Mouse (Mus musculus) MEL (cell line): ENCODE results near the gene Eml1. TPM values are rescaled to one million over a fixed set of nuclear protein-coding genes. Genes with fewer than 3 reads are reported as not detected.

ENCODE experiments used
- DNase-seq: peaks from one replicate; pipeline ENCODE4 v3.0.0; 2011; ENCODE audit warnings: low read depth, low spot score
- H3K27ac ChIP-seq: 2 replicates; pipeline ENCODE4 v1.5.1; 2012; ENCODE audit warnings: low read depth, mild to moderate bottlenecking, control low read depth, low read length, moderate library complexity; ENCODE audit not compliant: control insufficient read depth
- H3K27me3 ChIP-seq, 2 experiments: fragments of 150-350 bp in 1 of 2; sonication (generic) in 1 of 2; 2 replicates each; pipeline ENCODE4 v1.6.1; 2012; ENCODE audit warnings: low read length in 2 of 2, mild to moderate bottlenecking in 2 of 2, improper control_type of control experiment in 1 of 2, moderate library complexity in 1 of 2; ENCODE audit not compliant: insufficient read depth in 2 of 2, control insufficient read depth in 1 of 2
- H3K36me3 ChIP-seq, 2 experiments: 2 replicates each; pipeline ENCODE4 v1.6.1; 2012 to 2014; ENCODE audit warnings: low read length in 2 of 2, improper control_type of control experiment in 1 of 2, inconsistent platforms in 1 of 2, mild to moderate bottlenecking in 1 of 2; ENCODE audit not compliant: insufficient read depth in 2 of 2, control insufficient read depth in 1 of 2
- H3K4me1 ChIP-seq, 2 experiments: fragments of 150-350 bp in 1 of 2; sonication (generic) in 1 of 2; 2 replicates each; pipeline ENCODE4 v1.6.1; 2012; ENCODE audit warnings: low read length in 2 of 2, improper control_type of control experiment in 1 of 2, mild to moderate bottlenecking in 1 of 2; ENCODE audit not compliant: insufficient read depth in 2 of 2, control insufficient read depth in 1 of 2
- H3K4me3 ChIP-seq, 2 experiments: fragments of 150-350 bp in 1 of 2; sonication (generic) in 1 of 2; 2 replicates each; pipeline ENCODE4 v1.5.1; 2012; ENCODE audit warnings: low read depth in 2 of 2, low read length in 2 of 2, mild to moderate bottlenecking in 2 of 2, moderate library complexity in 2 of 2, control low read depth in 1 of 2, improper control_type of control experiment in 1 of 2; ENCODE audit not compliant: control insufficient read depth in 1 of 2, insufficient read depth in 1 of 2
- H3K79me2 ChIP-seq: 2 replicates; pipeline ENCODE4 v1.6.1; 2012; ENCODE audit warnings: mild to moderate bottlenecking, low read length, moderate library complexity; ENCODE audit not compliant: control insufficient read depth, poor library complexity, insufficient read depth
- H3K9ac ChIP-seq: 2 replicates; pipeline ENCODE4 v1.6.1; 2012; ENCODE audit warnings: low read depth, mild to moderate bottlenecking, control low read depth, low read length, moderate library complexity; ENCODE audit not compliant: control insufficient read depth, poor library complexity, severe bottlenecking
- H3K9me3 ChIP-seq: fragments of 150-350 bp; sonication (generic); replicated peaks from 2 replicates; pipeline ENCODE4 v1.6.1; 2012; ENCODE audit warnings: mild to moderate bottlenecking, low read length, improper control_type of control experiment, moderate library complexity; ENCODE audit not compliant: insufficient read depth
- CHD1 ChIP-seq: IDR thresholded peaks from 2 replicates; pipeline ENCODE4 v1.6.1; 2012; ENCODE audit warnings: low read depth, mild to moderate bottlenecking, inconsistent platforms, low read length, improper control_type of control experiment
- ELF1 ChIP-seq: IDR thresholded peaks from 2 replicates; pipeline ENCODE4 v1.6.1; 2014; ENCODE audit warnings: low read depth, mild to moderate bottlenecking, inconsistent platforms, low read length, improper control_type of control experiment, moderate library complexity
- EP300 ChIP-seq, 2 experiments: IDR thresholded peaks; 2 replicates each; pipeline ENCODE4 v1.6.1; 2011; ENCODE audit warnings: improper control_type of control experiment in 2 of 2, low read length in 2 of 2, low read depth in 1 of 2, mild to moderate bottlenecking in 1 of 2
- ETS1 ChIP-seq: IDR thresholded peaks from 2 replicates; pipeline ENCODE4 v1.6.1; 2012; ENCODE audit warnings: low read depth, mild to moderate bottlenecking, inconsistent platforms, low read length, improper control_type of control experiment, moderate library complexity
- GABPA ChIP-seq: IDR thresholded peaks from 2 replicates; pipeline ENCODE4 v1.6.1; 2012; ENCODE audit warnings: low read depth, mild to moderate bottlenecking, inconsistent platforms, low read length, improper control_type of control experiment, moderate library complexity
- GATA1 ChIP-seq: IDR thresholded peaks from 2 replicates; pipeline ENCODE4 v1.6.1; 2011; ENCODE audit warnings: low read depth, low read length, improper control_type of control experiment
- HCFC1 ChIP-seq: IDR thresholded peaks from 2 replicates; pipeline ENCODE4 v1.6.1; 2012; ENCODE audit warnings: low read depth, mild to moderate bottlenecking, inconsistent platforms, low read length, improper control_type of control experiment, moderate library complexity
- JUND ChIP-seq: IDR thresholded peaks from 2 replicates; pipeline ENCODE4 v1.6.1; 2011; ENCODE audit warnings: low read depth, mild to moderate bottlenecking, improper control_type of control experiment, low read length
- KAT2A ChIP-seq: conservative IDR thresholded peaks from 2 replicates; pipeline ENCODE4 v1.6.1; 2012; ENCODE audit warnings: low read depth, low read length, improper control_type of control experiment, inconsistent platforms
- MAFK ChIP-seq: IDR thresholded peaks from 2 replicates; pipeline ENCODE4 v1.6.1; 2011; ENCODE audit warnings: low read depth, mild to moderate bottlenecking, low read length, improper control_type of control experiment, borderline replicate concordance
- MAX ChIP-seq: IDR thresholded peaks from 2 replicates; pipeline ENCODE4 v1.6.1; 2011; ENCODE audit warnings: low read length, improper control_type of control experiment
- MAZ ChIP-seq: IDR thresholded peaks from 2 replicates; pipeline ENCODE4 v1.6.1; 2012; ENCODE audit warnings: low read depth, mild to moderate bottlenecking, inconsistent platforms, low read length, improper control_type of control experiment
- MEF2A ChIP-seq: IDR thresholded peaks from 2 replicates; pipeline ENCODE4 v1.6.1; 2014; ENCODE audit warnings: low read depth, mild to moderate bottlenecking, inconsistent platforms, low read length, improper control_type of control experiment; ENCODE audit not compliant: poor library complexity, insufficient replicate concordance, severe bottlenecking; ENCODE audit errors: extremely low read depth
- MXI1 ChIP-seq: IDR thresholded peaks from 2 replicates; pipeline ENCODE4 v1.6.1; 2011; ENCODE audit warnings: mild to moderate bottlenecking, low read depth, low read length, improper control_type of control experiment
- POLR2A ChIP-seq, 2 experiments: IDR thresholded peaks; 2 replicates each; pipeline ENCODE4 v1.6.1; 2011 to 2012; ENCODE audit warnings: low read length in 2 of 2, mild to moderate bottlenecking in 2 of 2, control low read depth in 1 of 2, improper control_type of control experiment in 1 of 2, low read depth in 1 of 2, moderate library complexity in 1 of 2; ENCODE audit not compliant: control insufficient read depth in 1 of 2, insufficient read depth in 1 of 2, poor library complexity in 1 of 2
- POLR2AphosphoS5 ChIP-seq: IDR thresholded peaks from 2 replicates; pipeline ENCODE4 v1.6.1; 2012; ENCODE audit warnings: low read depth, borderline replicate concordance, mild to moderate bottlenecking, inconsistent platforms, low read length, moderate library complexity, mixed read lengths
- SIN3A ChIP-seq: IDR thresholded peaks from 2 replicates; pipeline ENCODE4 v1.6.1; 2012; ENCODE audit warnings: low read length, improper control_type of control experiment, inconsistent platforms
- TAL1 ChIP-seq: IDR thresholded peaks from 2 replicates; pipeline ENCODE4 v1.6.1; 2012; ENCODE audit warnings: mild to moderate bottlenecking, inconsistent platforms, low read length, moderate library complexity, mixed read lengths
- TCF12 ChIP-seq: IDR thresholded peaks from 2 replicates; pipeline ENCODE4 v1.6.1; 2014; ENCODE audit warnings: low read depth, mild to moderate bottlenecking, inconsistent platforms, low read length, improper control_type of control experiment, moderate library complexity
- ZKSCAN1 ChIP-seq: IDR thresholded peaks from 2 replicates; pipeline ENCODE4 v1.6.1; 2012; ENCODE audit warnings: low read depth, mild to moderate bottlenecking, inconsistent platforms, low read length, improper control_type of control experiment, moderate library complexity
- polyA plus RNA-seq, 2 experiments: library from polyadenylated mRNA; stranded (reverse) in 1 of 2; unstranded in 1 of 2; fragments of >175 nt in 1 of 2; fragments of >200 nt in 1 of 2; gene quantifications; 2 replicates each; pipeline versions ENCODE4 v1.2.1 to v1.2.4; 2012; ENCODE audit warnings: low replicate concordance in 2 of 2, low read depth in 1 of 2; ENCODE audit not compliant: insufficient read length in 2 of 2, insufficient read depth in 1 of 2, missing spikeins in 1 of 2
- total RNA-seq: library from RNA; depleted of rRNA; stranded (reverse); fragments of 300-350 nt; gene quantifications from 2 replicates; pipeline ENCODE4 v1.2.3, GENCODE M21; 2012

Gene Eml1
- total and polyA plus RNA-seq, 3 experiments: not detected

- H3K4me3 ChIP-seq: no peak within 1 kb of the TSS
- no peak within 1 kb of the TSS for H3K27ac ChIP-seq
- DNase-seq: no peak
- no peaks in the 10 kb centered on the region for H3K79me2 ChIP-seq
- H3K4me1 ChIP-seq: no peaks in the 10 kb centered on the region
- no peaks in the 10 kb centered on the region for H3K27me3 ChIP-seq
- TF ChIP-seq TCF12 (no peak), HCFC1 (no peak)
- H3K36me3 ChIP-seq: no peaks in the 10 kb centered on the region
- no peaks in the 10 kb centered on the region for H3K9me3 ChIP-seq
- H3K9ac ChIP-seq: no peak within 1 kb of the TSS
Measured at GRCm38 (mm10) chr12:108554120-108554841, 183.5 kb downstream of the Eml1 start, which contains the start of gene Evl. Gene Evl (plus strand): TSS chr12:108554720.

- no peak for DNase-seq
- H3K9ac ChIP-seq: no peak overlapping the region
- no peaks in the 10 kb centered on the region for H3K9me3 ChIP-seq
- H3K4me1 ChIP-seq: no peaks in the 10 kb centered on the region
- H3K4me3 ChIP-seq: no peak overlapping the region
- no peaks in the 10 kb centered on the region for H3K27me3 ChIP-seq
- no peak for TF ChIP-seq TAL1
- 0 out of 4 replicates have a peak, but pooled peaks of 1 of the 2 experiments have one; percentile 18 for TF ChIP-seq POLR2A (IDR thresholded peaks at IDR 0.05; ENCODE audit: control insufficient read depth in 1 of 2, insufficient read depth in 1 of 2, low read depth in 1 of 2, low read length in 2 of 2, poor library complexity in 1 of 2)
- H3K36me3 ChIP-seq: no peaks in the 10 kb centered on the region
- no peaks in the 10 kb centered on the region for H3K79me2 ChIP-seq
- H3K27ac ChIP-seq: no peak overlapping the region
Measured at GRCm38 (mm10) chr12:108554861-108555556, 184.3 kb downstream of the Eml1 start.

GRCm38 (mm10) chr12:108558194-108558593 lies 187.4 kb downstream of the Eml1 start:
- Histone ChIP-seq H3K9me3 (no peaks in the 10 kb centered on the region), H3K4me1 (no peaks in the 10 kb centered on the region)
- TF ChIP-seq GATA1 (no peak), TAL1 (no peak), ETS1 (no peak), MXI1 (no peak), KAT2A (no peak), MAFK (no peak), POLR2AphosphoS5 (no peak), JUND (no peak), ZKSCAN1 (no peak), CHD1 (no peak), ELF1 (no peak), MEF2A (no peak), SIN3A (no peak), MAZ (no peak), EP300 (IDR thresholded peaks at IDR 0.05; ENCODE audit: low read depth in 1 of 2, low read length in 2 of 2) (no peak), MAX (no peak), POLR2A (IDR thresholded peaks at IDR 0.05; ENCODE audit: control insufficient read depth in 1 of 2, insufficient read depth in 1 of 2, low read depth in 1 of 2, low read length in 2 of 2, poor library complexity in 1 of 2) (no peak), GABPA (no peak)
- TF ChIP-seq, all 39 proteins: peak for 0
- Histone ChIP-seq H3K9ac (no peak overlapping the region), H3K27me3 (no peaks in the 10 kb centered on the region), H3K4me3 (no peak overlapping the region), H3K27ac (no peak overlapping the region), H3K79me2 (no peaks in the 10 kb centered on the region), H3K36me3 (no peaks in the 10 kb centered on the region)
- DNase-seq: no peak
